Mouse (Mus musculus): ENCODE results near the gene Plac8. TPM values are rescaled to one million over a fixed set of nuclear protein-coding genes. Genes with fewer than 3 reads are reported as not detected.

Gene Plac8
- polyA plus RNA-seq (2017; shearing (Covaris generic)): 12.9 TPM

GRCm38 (mm10) chr5:100572069-100572468 lies at the start of gene Plac8:
TSS of gene Plac8 (minus strand) at chr5:100572245.

GRCm38 (mm10) chr5:100518049-100519026 lies 53.7 kb downstream of the Plac8 start, which contains the start of gene Cops4:
TSS of gene Cops4 (plus strand) at chr5:100518309.

Other genes with a start within 250 kb of the Plac8 start
- 83.5 TPM for gene Sec31a, start 156.0 kb downstream of the Plac8 start, polyA plus RNA-seq (2017; shearing (Covaris generic))
- 12.7 TPM for gene Lin54, start 71.6 kb downstream of the Plac8 start, polyA plus RNA-seq (2017; shearing (Covaris generic))
- 116 TPM for gene Cops4, start 53.9 kb downstream of the Plac8 start, polyA plus RNA-seq (2017; shearing (Covaris generic))
- gene Coq2, start 102.9 kb upstream of the Plac8 start, polyA plus RNA-seq (2017; shearing (Covaris generic)): 6.2 TPM
- gene Hpse, start 147.5 kb upstream of the Plac8 start, polyA plus RNA-seq (2017; shearing (Covaris generic)): 0.86 TPM
- gene Helq, start 226.4 kb upstream of the Plac8 start, polyA plus RNA-seq (2017; shearing (Covaris generic)): 25.9 TPM
- gene Mrps18c, start 226.4 kb upstream of the Plac8 start, polyA plus RNA-seq (2017; shearing (Covaris generic)): 156 TPM
- 31.5 TPM for gene Abraxas1, start 248.7 kb upstream of the Plac8 start, polyA plus RNA-seq (2017; shearing (Covaris generic))